Mouse (Mus musculus): ENCODE results near the gene Ehd3.

DNA sequence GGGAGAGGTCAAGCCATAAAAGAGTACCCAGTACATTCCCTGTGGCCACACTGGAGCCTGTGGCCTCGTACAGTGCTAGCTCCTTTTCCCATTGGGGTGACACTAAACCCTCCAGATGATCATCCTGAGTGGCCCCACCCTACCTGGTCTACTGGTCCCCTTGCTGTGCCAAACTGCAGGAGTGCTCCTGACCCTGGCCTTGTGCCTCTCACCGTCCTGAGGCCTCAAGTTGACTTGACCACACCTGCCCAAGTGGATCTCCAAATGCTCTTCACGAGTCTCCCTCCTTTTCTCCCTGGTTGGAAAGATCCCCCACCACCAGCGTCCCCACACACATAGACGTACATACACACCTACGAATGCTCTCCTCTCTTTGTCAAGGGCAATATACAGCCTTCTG is 76.4 kb downstream of the Ehd3 start:
- TF ChIP-seq CTCF (IDR thresholded peaks at IDR 0.05; ENCODE audit: control insufficient read depth, insufficient read depth, low read length) (no peak), POLR2A (IDR thresholded peaks at IDR 0.05; ENCODE audit: borderline replicate concordance, control insufficient read depth, low read depth, low read length) (no peak)

Data from bone marrow, adult 2 months (tissue).